Mouse (Mus musculus): Measurements from ENCODE around the gene Ttc23. TPM values are rescaled to one million over a fixed set of nuclear protein-coding genes. Genes with fewer than 3 reads are reported as not detected.

Ttc23 gene
- polyA plus RNA-seq, 1 experiment from 2014 or later: 27.5 TPM

- no peak overlapping the region for H3K4me3 ChIP-seq (ENCODE audit: low read depth, low read length)
Observed at GRCm38 (mm10) chr7:67797065-67797464, 149.9 kb downstream of the Ttc23 start.

GRCm38 (mm10) chr7:67798476-67798875 is 151.3 kb downstream of the Ttc23 start:
- 85% methylated on average over 4 of the region's 4 CpGs for WGBS
- no peak overlapping the region for H3K9ac ChIP-seq (ENCODE audit: low read length)
- no peaks in the 10 kb centered on the region; the same call in 1 of the 2 replicates for H3K4me1 ChIP-seq (replicated peaks; ENCODE audit: control insufficient read depth, insufficient read depth, low read length)
- no peak overlapping the region for H3K4me2 ChIP-seq (ENCODE audit: low read length)
- DNase-seq (ENCODE audit: low spot score) (no peak), ATAC-seq (replicated peaks; ENCODE audit: low FRiP score, low TSS enrichment, low read depth) (no peak)
- H3K9me3 ChIP-seq (ENCODE audit: control insufficient read depth, low read length): no peaks in the 10 kb centered on the region
- no peaks in the 10 kb centered on the region for H3K36me3 ChIP-seq (ENCODE audit: control insufficient read depth, insufficient read depth, low read length)
- H3K27ac ChIP-seq (ENCODE audit: low read depth): no peak overlapping the region
- no peak overlapping the region for H3K4me3 ChIP-seq (ENCODE audit: low read depth, low read length)
- H3K27me3 ChIP-seq (replicated peaks; ENCODE audit: control insufficient read depth, insufficient read depth, low read length): no peaks in the 10 kb centered on the region

More at GRCm38 (mm10) chr7:67797065-67797464, 149.9 kb downstream of the Ttc23 start:
- Histone ChIP-seq H3K4me1 (replicated peaks; ENCODE audit: control insufficient read depth, insufficient read depth, low read length) (no peaks in the 10 kb centered on the region), H3K9me3 (ENCODE audit: control insufficient read depth, low read length) (no peaks in the 10 kb centered on the region), H3K9ac (ENCODE audit: low read length) (no peak overlapping the region), H3K36me3 (ENCODE audit: control insufficient read depth, insufficient read depth, low read length) (no peaks in the 10 kb centered on the region), H3K27me3 (replicated peaks; ENCODE audit: control insufficient read depth, insufficient read depth, low read length) (no peaks in the 10 kb centered on the region), H3K4me2 (ENCODE audit: low read length) (no peak overlapping the region), H3K27ac (ENCODE audit: low read depth) (no peak overlapping the region)
- WGBS: 18% methylated on average over 8 of the region's 8 CpGs
- DNase-seq (ENCODE audit: low spot score): no peak
- no peak for ATAC-seq (replicated peaks; ENCODE audit: low FRiP score, low TSS enrichment, low read depth)

DNA sequence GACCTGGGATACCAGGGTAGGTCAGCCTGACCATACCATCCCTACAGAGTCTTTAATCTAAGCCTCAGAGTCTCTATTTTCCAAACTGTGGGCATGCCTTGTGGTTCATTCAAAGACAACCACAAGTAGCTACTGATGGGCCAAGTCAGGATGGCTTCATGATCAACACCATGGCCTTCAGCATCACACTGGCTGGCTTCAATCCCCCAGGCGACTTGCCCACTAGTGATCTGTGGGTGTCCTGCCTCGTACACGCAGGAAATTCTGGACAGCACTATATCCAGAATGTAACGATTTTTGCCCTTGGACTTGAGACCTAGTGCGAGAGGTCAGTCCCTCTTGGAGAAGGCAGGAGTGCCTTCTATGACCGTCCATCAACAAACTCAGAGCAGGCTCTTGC is 153.3 kb downstream of the Ttc23 start:
- no peaks in the 10 kb centered on the region for H3K36me3 ChIP-seq (ENCODE audit: control insufficient read depth, insufficient read depth, low read length)
- no peak overlapping the region for H3K27ac ChIP-seq (ENCODE audit: low read depth)
- no peaks in the 10 kb centered on the region for H3K27me3 ChIP-seq (replicated peaks; ENCODE audit: control insufficient read depth, insufficient read depth, low read length)
- no peak overlapping the region for H3K4me2 ChIP-seq (ENCODE audit: low read length)
- DNase-seq (ENCODE audit: low spot score) (no peak), ATAC-seq (replicated peaks; ENCODE audit: low FRiP score, low TSS enrichment, low read depth) (no peak)
- no peaks in the 10 kb centered on the region for H3K9me3 ChIP-seq (ENCODE audit: control insufficient read depth, low read length)
- no peak overlapping the region for H3K4me3 ChIP-seq (ENCODE audit: low read depth, low read length)
- 88% methylated on average over 6 of the region's 6 CpGs for WGBS
- no peaks in the 10 kb centered on the region; the same call in 1 of the 2 replicates for H3K4me1 ChIP-seq (replicated peaks; ENCODE audit: control insufficient read depth, insufficient read depth, low read length)
- no peak overlapping the region for H3K9ac ChIP-seq (ENCODE audit: low read length)

- Histone ChIP-seq H3K9me3 (ENCODE audit: control insufficient read depth, low read length) (no peaks in the 10 kb centered on the region), H3K27ac (ENCODE audit: low read depth) (no peak overlapping the region), H3K9ac (ENCODE audit: low read length) (no peak overlapping the region), H3K27me3 (replicated peaks; ENCODE audit: control insufficient read depth, insufficient read depth, low read length) (no peaks in the 10 kb centered on the region), H3K4me3 (ENCODE audit: low read depth, low read length) (no peak overlapping the region), H3K4me2 (ENCODE audit: low read length) (no peak overlapping the region), H3K36me3 (ENCODE audit: control insufficient read depth, insufficient read depth, low read length) (no peaks in the 10 kb centered on the region), H3K4me1 (replicated peaks; ENCODE audit: control insufficient read depth, insufficient read depth, low read length) (no peaks in the 10 kb centered on the region; the same call in 1 of the 2 replicates)
- DNase-seq (ENCODE audit: low spot score): no peak
- no peak for ATAC-seq (replicated peaks; ENCODE audit: low FRiP score, low TSS enrichment, low read depth)
- 78% methylated on average over 4 of the region's 4 CpGs for WGBS
Observed at GRCm38 (mm10) chr7:67801022-67801421, 153.8 kb downstream of the Ttc23 start.

DNA sequence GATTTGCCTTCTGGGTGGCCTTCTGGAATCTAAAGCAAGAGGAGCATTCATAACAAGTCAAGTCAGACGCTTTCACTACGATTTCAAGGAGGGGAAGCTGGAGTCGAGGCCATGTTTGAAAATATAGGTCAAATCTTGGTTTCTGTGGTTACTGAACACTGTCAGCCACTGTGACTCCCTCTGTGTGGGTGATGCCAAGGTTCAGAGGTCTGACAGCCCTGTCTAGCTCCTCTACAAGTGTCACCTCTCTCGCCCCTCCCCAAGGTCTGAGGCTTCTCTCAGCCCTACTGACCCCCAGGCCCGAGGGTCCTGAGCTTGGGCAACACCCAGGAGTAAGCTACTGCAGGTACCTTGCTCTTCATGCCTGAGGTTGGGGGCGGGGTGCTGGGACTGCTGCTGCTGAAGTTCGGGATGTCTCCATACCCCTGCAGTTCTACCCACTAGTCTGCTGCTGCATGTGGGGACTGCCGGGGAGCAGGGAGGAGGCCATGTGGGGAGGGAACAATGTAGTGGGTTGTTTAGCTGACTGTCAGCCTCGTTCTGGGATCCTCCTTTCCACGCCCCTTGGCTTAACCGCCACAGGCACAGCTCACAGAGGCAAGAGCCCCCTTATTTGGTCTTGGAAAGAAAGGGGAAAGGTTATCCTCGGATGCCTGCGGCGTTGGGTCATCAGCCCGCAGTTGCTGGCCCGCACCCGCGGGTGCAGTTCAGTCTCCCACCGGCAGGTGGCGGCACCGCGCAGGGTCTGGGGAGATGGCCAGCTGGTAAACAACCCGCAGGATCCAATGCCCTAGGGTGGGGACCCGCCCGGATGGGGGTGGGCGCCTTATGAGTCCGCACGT is 156.0 kb downstream of the Ttc23 start:
- DNase-seq (ENCODE audit: low spot score) (peak; percentile 99), ATAC-seq (replicated peaks; ENCODE audit: low FRiP score, low TSS enrichment, low read depth) (peak; percentile 85)
- whole genome bisulfite sequencing: 11% methylated on average over 27 of the region's 28 CpGs
- no peaks in the 10 kb centered on the region for H3K36me3 ChIP-seq (ENCODE audit: control insufficient read depth, insufficient read depth, low read length)
- H3K4me1 ChIP-seq (replicated peaks; ENCODE audit: control insufficient read depth, insufficient read depth, low read length): no peaks in the 10 kb centered on the region; the same call in 1 of the 2 replicates
- H3K4me2 ChIP-seq (ENCODE audit: low read length): peak overlapping the region; percentile 61
- peak overlapping the region; percentile 38 for H3K9ac ChIP-seq (ENCODE audit: low read length)
- H3K27ac ChIP-seq (ENCODE audit: low read depth): no peak overlapping the region
- H3K4me3 ChIP-seq (ENCODE audit: low read depth, low read length): peak overlapping the region; percentile 25
- no peaks in the 10 kb centered on the region for H3K27me3 ChIP-seq (replicated peaks; ENCODE audit: control insufficient read depth, insufficient read depth, low read length)
- no peaks in the 10 kb centered on the region for H3K9me3 ChIP-seq (ENCODE audit: control insufficient read depth, low read length)

- WGBS: 19% methylated on average over 11 of the region's 13 CpGs
- ATAC-seq (replicated peaks; ENCODE audit: low FRiP score, low TSS enrichment, low read depth): peak; percentile 50; the same call in 1 of the 2 replicates
Observed at GRCm38 (mm10) chr7:67803857-67804215, 156.6 kb downstream of the Ttc23 start.

More at GRCm38 (mm10) chr7:67803857-67804215, 156.6 kb downstream of the Ttc23 start:
- H3K36me3 ChIP-seq (ENCODE audit: control insufficient read depth, insufficient read depth, low read length): no peaks in the 10 kb centered on the region
- H3K4me1 ChIP-seq (replicated peaks; ENCODE audit: control insufficient read depth, insufficient read depth, low read length): no peaks in the 10 kb centered on the region; the same call in 1 of the 2 replicates
- no peaks in the 10 kb centered on the region for H3K9me3 ChIP-seq (ENCODE audit: control insufficient read depth, low read length)
- H3K27ac ChIP-seq (ENCODE audit: low read depth): no peak overlapping the region
- H3K9ac ChIP-seq (ENCODE audit: low read length): peak overlapping the region; percentile 38
- DNase-seq (ENCODE audit: low spot score): no peak
- peak overlapping the region; percentile 61 for H3K4me2 ChIP-seq (ENCODE audit: low read length)
- H3K4me3 ChIP-seq (ENCODE audit: low read depth, low read length): peak overlapping the region; percentile 25
- H3K27me3 ChIP-seq (replicated peaks; ENCODE audit: control insufficient read depth, insufficient read depth, low read length): no peaks in the 10 kb centered on the region

Small RNA genes lying within 50 kb of the gene (microRNA-seq; reads per million reads assigned to microRNA genes)
- gene Gm23844: not detected

Other genes starting within 250 kb of the Ttc23 start
- gene Lrrc28, start 2.1 kb upstream of the Ttc23 start, polyA plus RNA-seq (2014; fragmentation: Nextera tagmentation; extraction: Ambion mirVana): 12.4 and 14.1 TPM in 2 replicates
- 2.3 and 2.4 TPM in 2 replicates for gene Synm, start 112.3 kb downstream of the Ttc23 start, polyA plus RNA-seq (2014; fragmentation: Nextera tagmentation; extraction: Ambion mirVana)

Data from intestine, embryonic 14.5 days (tissue).